Mouse (Mus musculus) brain, embryonic 14.5 days (tissue): ENCODE measurements at regions not wholly inside any gene's neighbourhood (a gene's known extent, or its start where the extent isn't known, plus 50 kb on each side); places are given as distances from the start of the nearest gene placed in this dataset.

Source experiments
- DNase-seq: peaks from one replicate; pipeline ENCODE4 v3.0.0-alpha.2; 2011; ENCODE audit warnings: low read depth
- CTCF ChIP-seq: fragments of 200-500 bp; IDR thresholded peaks from 2 replicates; pipeline ENCODE4 v1.5.1; 2012; ENCODE audit warnings: inconsistent platforms, mild to moderate bottlenecking, moderate library complexity, borderline replicate concordance; ENCODE audit not compliant: insufficient read depth, insufficient read length; ENCODE audit errors: extremely low read depth
- POLR2A ChIP-seq: fragments of 200-500 bp; IDR thresholded peaks from 2 replicates; pipeline ENCODE4 v1.6.1; 2012; ENCODE audit warnings: mild to moderate bottlenecking, inconsistent platforms, borderline replicate concordance; ENCODE audit not compliant: poor library complexity, insufficient read depth, insufficient read length, severe bottlenecking; ENCODE audit errors: extremely low read depth

GRCm38 (mm10) chr1:179864537-179865226 is 61.2 kb upstream of the Ahctf1 start:
- TF ChIP-seq POLR2A (no peak), CTCF (no peak)
- no peak for DNase-seq

- peak; percentile 23 for DNase-seq
- TF ChIP-seq POLR2A, result no peak
Measured at GRCm38 (mm10) chr1:179863420-179863819, 59.9 kb upstream of the Ahctf1 start.

GRCm38 (mm10) chr1:179862941-179863340 is 59.5 kb upstream of the Ahctf1 start:
- TF ChIP-seq POLR2A (no peak), CTCF (no peak)
- no peak for DNase-seq

GRCm38 (mm10) chr1:179861776-179862175 is 58.3 kb upstream of the Ahctf1 start:
- no peak for DNase-seq
- no peak for TF ChIP-seq POLR2A
- no peak for TF ChIP-seq CTCF

- TF ChIP-seq CTCF, result no peak
- no peak for DNase-seq
Measured at GRCm38 (mm10) chr1:179859552-179859902, 56.0 kb upstream of the Ahctf1 start.

- TF ChIP-seq CTCF (peak; percentile 59; the same call in 1 of the 2 replicates), POLR2A (no peak)
- peak; percentile 80 for DNase-seq
Measured at GRCm38 (mm10) chr1:179858780-179859551, 55.5 kb upstream of the Ahctf1 start.

GRCm38 (mm10) chr1:179854288-179854965 is 50.9 kb upstream of the Ahctf1 start:
- peak; percentile 35 for DNase-seq
- TF ChIP-seq CTCF (no peak), POLR2A (no peak)
